Mouse (Mus musculus): Measurements from ENCODE around the gene Znrd1as. TPM values are rescaled to one million over a fixed set of nuclear protein-coding genes. Genes with fewer than 3 reads are reported as not detected.
A peak's percentile ranks its signal among the peaks of the same experiment; 100 is the strongest.

Gene Znrd1as
- polyA plus RNA-seq (2015; fragmentation: Nextera tagmentation; extraction: Ambion mirVana), result 5.5 and 5.9 TPM in 2 replicates

DNA sequence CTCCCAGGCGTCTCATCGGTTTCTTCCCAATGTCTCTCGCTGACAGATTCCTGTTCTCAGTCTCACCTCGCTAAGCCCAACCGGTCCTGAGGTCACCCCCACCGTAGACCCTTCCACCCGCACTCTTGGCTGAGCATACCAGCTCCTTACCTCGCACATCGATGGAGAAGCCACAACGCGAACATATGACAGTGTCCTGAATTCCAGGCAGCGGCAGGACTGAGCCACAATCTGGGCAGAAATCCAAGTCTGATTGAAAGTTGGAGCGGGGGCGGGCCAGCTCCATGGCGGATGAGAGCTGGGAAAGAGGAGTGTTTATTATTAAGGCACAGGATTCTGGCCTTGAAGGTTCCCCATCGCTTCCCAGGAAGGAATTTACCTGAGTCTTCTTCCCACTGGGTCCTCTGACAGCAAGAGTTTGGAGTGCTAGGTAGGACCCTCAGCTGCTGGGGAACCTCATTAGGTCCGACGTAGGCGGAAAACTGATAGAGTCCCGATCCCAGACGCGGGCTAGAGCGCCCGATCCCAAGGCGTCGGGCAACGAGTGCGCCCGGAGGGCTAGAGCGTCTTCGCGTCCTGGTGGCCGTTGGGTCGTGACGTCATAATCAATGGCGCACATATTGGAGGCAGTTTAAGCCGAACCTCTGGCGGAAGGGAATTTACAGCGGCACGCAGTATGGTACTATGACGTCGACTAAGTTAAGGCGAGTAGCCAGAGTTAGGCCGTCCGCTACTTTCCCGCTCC lies at the start of gene Znrd1as, which contains the start of gene Znrd1:
Gene Znrd1as (plus strand): TSS at position 594 of the 745 bp plus-strand sequence.
Gene Znrd1 (minus strand): TSS at position 561 of the 745 bp plus-strand sequence.
- Histone ChIP-seq H3K27me3 (no peaks in the 10 kb centered on the region), H3K27ac (peak within 1 kb of the TSS; percentile 86), H3K4me2 (peak within 1 kb of the TSS; percentile 72), H3K4me3 (peak within 1 kb of the TSS; percentile 67), H3K9ac (peak within 1 kb of the TSS; percentile 73), H3K36me3 (peaks cover 20% of the 10 kb centered on the region), H3K4me1 (peaks cover 14% of the 10 kb centered on the region), H3K9me3 (no peaks in the 10 kb centered on the region)
- under 1% methylated on average over 46 of the region's 46 CpGs for WGBS
- ATAC-seq (ENCODE audit: insufficient number of reproducible peaks, low FRiP score, low TSS enrichment, low read depth), result peak; percentile 95

DNA sequence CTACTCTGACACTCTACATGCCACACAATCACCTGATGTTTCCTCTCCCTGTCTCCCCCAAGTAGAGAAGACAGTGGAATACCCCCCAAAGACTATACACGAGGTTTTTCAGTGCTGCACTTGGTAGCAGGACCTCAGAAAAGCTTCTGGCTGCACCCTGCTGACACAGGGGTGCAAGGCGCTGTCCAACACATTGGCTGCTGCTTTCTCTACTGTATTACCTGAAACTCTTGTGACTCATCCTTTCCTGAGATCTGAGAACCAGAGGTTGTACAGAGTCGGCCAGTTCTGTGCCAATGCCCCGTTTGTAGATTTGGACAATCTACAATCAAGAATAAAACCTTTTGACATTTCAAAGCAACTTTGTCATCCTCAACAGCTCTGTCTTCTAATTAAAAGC lies 48.6 kb upstream of the Znrd1as start:
- Histone ChIP-seq H3K27ac (no peak overlapping the region), H3K9ac (no peak overlapping the region), H3K36me3 (no peaks in the 10 kb centered on the region), H3K27me3 (no peaks in the 10 kb centered on the region), H3K4me2 (no peak overlapping the region), H3K4me1 (no peaks in the 10 kb centered on the region), H3K4me3 (no peak overlapping the region), H3K9me3 (no peaks in the 10 kb centered on the region)
- 50% methylated on average over 4 of the region's 4 CpGs for WGBS
- no peak for ATAC-seq (ENCODE audit: insufficient number of reproducible peaks, low FRiP score, low TSS enrichment, low read depth)

DNA sequence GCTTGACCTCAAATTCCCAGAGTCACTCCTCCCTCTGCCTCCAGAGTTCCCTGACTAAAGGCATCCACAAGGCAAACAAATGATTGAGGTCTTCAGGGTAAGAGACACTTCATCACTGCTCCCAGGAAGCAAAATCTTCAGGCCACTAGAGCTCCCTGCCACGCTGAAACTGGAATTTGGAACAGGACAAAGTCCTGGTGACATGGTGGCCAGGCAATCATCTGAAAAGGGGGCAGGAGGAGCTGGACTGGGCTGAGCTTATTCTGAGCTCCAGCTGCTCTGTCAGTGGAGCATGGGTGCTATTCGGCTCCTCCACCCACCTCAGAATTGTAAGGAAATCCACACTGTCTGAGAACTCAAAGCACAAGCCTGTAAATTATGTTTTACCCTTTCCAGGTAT lies 46.4 kb upstream of the Znrd1as start:
- Histone ChIP-seq H3K4me3 (no peak overlapping the region), H3K9me3 (no peaks in the 10 kb centered on the region)
- no peak for ATAC-seq (ENCODE audit: insufficient number of reproducible peaks, low FRiP score, low TSS enrichment, low read depth)

DNA sequence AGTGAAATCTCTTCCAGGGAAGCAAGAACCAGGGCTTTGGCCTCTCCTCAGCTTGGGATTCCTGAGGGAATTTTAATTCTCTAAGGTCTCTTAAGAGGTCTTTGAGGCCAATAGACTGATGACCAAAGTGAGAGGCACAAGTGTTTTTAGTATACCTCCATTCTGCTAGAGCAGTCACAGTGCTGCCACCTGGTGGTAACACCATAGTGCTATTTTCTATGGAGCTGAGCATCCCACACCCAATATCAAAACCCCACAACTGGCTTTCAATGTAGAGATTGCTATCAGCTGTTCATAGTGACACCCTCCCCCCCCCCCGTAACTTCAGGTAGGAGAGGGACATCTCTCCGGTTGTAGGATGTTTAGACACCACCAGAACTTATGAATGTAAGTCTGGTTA lies 44.3 kb upstream of the Znrd1as start:
- H3K9ac ChIP-seq, result no peak overlapping the region
- H3K27ac ChIP-seq, result no peak overlapping the region
- no peaks in the 10 kb centered on the region for H3K4me1 ChIP-seq
- H3K36me3 ChIP-seq, result no peaks in the 10 kb centered on the region
- H3K4me3 ChIP-seq, result no peak overlapping the region
- no peaks in the 10 kb centered on the region for H3K27me3 ChIP-seq
- H3K9me3 ChIP-seq, result no peaks in the 10 kb centered on the region
- H3K4me2 ChIP-seq, result no peak overlapping the region
- 15% methylated on average over 2 of the region's 2 CpGs for WGBS
- no peak for ATAC-seq (ENCODE audit: insufficient number of reproducible peaks, low FRiP score, low TSS enrichment, low read depth)

More for the DNA sequence above, 46.4 kb upstream of the Znrd1as start:
- Histone ChIP-seq H3K27me3 (no peaks in the 10 kb centered on the region), H3K27ac (no peak overlapping the region), H3K4me2 (no peak overlapping the region), H3K9ac (no peak overlapping the region), H3K4me1 (no peaks in the 10 kb centered on the region), H3K36me3 (no peaks in the 10 kb centered on the region)
- WGBS, result 81% methylated on average over 2 of the region's 2 CpGs

DNA sequence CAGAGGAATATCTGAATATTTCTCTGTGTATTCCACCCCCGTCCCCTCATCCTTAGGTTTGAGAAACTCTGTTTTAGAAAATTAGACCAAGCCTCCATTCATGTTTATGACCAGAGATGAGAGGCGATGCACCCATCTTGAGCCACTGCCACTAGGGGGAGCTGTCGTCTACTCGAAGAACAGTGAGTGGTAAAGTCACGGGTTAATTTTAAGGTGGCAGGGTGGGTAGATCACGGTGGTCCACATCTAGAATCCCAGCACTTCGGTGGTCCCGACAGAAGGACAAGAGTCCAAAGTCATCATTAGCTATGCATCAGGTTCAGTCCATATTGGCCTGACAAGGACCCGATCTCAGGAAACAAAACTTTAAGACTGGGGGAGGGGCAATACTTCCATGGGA lies 43.3 kb upstream of the Znrd1as start:
- ATAC-seq (ENCODE audit: insufficient number of reproducible peaks, low FRiP score, low TSS enrichment, low read depth), result no peak
- Histone ChIP-seq H3K4me1 (no peaks in the 10 kb centered on the region), H3K36me3 (no peaks in the 10 kb centered on the region), H3K9ac (no peak overlapping the region), H3K27me3 (no peaks in the 10 kb centered on the region), H3K4me3 (no peak overlapping the region), H3K4me2 (no peak overlapping the region), H3K27ac (no peak overlapping the region), H3K9me3 (no peaks in the 10 kb centered on the region)
- 13% methylated on average over 9 of the region's 9 CpGs for WGBS

DNA sequence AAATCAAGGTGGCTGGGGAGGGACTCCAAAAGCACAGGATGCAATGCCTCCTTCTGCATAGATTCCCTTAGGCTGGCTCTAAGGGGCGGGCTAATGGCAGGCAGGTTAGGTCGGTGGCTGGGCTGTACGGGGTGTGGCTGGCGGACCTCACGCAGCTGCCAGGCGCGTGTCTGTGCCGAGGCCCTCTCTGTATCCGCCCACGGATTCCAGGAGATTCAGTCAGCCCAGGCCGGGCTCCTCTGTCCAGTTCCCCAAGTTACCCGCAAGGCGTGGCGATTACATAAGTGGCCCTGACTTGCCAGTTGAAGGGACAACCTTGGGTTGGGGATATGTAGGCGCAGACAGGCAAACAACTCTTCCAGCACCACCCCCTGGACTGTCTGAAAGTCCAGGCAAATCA lies 38.2 kb upstream of the Znrd1as start:
- no peak overlapping the region for H3K27ac ChIP-seq
- H3K4me1 ChIP-seq, result no peaks in the 10 kb centered on the region
- no peak overlapping the region for H3K9ac ChIP-seq
- no peaks in the 10 kb centered on the region for H3K36me3 ChIP-seq
- ATAC-seq (ENCODE audit: insufficient number of reproducible peaks, low FRiP score, low TSS enrichment, low read depth), result no peak
- WGBS, result 40% methylated on average over 15 of the region's 15 CpGs
- no peak overlapping the region for H3K4me2 ChIP-seq
- no peaks in the 10 kb centered on the region for H3K27me3 ChIP-seq
- H3K4me3 ChIP-seq, result no peak overlapping the region
- no peaks in the 10 kb centered on the region for H3K9me3 ChIP-seq

DNA sequence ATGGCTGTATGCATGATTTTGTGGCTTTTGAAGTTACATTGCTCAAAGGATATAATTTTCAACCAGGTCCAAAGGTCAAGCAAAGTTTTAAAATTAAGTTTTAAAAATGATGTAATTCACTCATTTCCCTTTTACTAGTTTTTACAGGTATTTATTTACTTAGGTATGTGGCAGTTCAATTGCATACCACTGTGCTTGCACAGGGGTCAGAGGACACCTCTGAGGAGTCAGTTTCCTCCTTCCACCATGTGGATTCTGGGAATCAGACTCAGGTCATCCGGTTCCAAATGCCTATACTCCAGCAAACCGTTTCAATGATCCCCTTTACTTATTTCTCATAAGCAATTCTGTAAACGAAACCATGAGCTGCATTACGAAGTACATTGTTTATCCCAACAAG lies 35.7 kb upstream of the Znrd1as start:
- Histone ChIP-seq H3K4me3 (no peak overlapping the region), H3K9ac (no peak overlapping the region), H3K27ac (no peak overlapping the region), H3K4me1 (no peaks in the 10 kb centered on the region), H3K36me3 (no peaks in the 10 kb centered on the region), H3K9me3 (no peaks in the 10 kb centered on the region), H3K27me3 (no peaks in the 10 kb centered on the region), H3K4me2 (no peak overlapping the region)
- 76% methylated on average over 4 of the region's 4 CpGs for WGBS
- ATAC-seq (ENCODE audit: insufficient number of reproducible peaks, low FRiP score, low TSS enrichment, low read depth), result no peak

DNA sequence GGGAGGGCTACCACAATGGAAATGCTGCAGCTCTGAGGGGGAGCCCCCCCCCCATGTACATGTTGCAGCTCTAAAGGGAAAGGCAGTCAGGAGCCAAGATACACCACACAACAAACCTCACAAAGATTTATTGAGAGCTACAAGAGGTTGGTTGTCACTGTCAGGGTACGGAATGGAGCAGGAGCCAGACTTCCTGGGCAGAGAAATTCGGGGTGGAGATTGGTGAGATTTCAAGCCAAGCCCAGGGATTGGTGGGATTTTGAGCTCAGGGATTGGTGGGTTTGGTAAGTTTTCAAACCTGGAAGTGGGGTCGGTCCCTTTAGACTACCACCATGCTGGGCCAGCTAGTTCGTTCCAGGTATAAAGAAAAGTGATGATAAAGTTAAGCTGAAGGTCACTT lies 34.9 kb upstream of the Znrd1as start:
- Histone ChIP-seq H3K27ac (no peak overlapping the region), H3K9ac (no peak overlapping the region), H3K4me1 (no peaks in the 10 kb centered on the region), H3K27me3 (no peaks in the 10 kb centered on the region), H3K4me2 (no peak overlapping the region), H3K36me3 (no peaks in the 10 kb centered on the region), H3K9me3 (no peaks in the 10 kb centered on the region), H3K4me3 (no peak overlapping the region)
- ATAC-seq (ENCODE audit: insufficient number of reproducible peaks, low FRiP score, low TSS enrichment, low read depth), result no peak
- 55% methylated on average over 4 of the region's 4 CpGs for WGBS

DNA sequence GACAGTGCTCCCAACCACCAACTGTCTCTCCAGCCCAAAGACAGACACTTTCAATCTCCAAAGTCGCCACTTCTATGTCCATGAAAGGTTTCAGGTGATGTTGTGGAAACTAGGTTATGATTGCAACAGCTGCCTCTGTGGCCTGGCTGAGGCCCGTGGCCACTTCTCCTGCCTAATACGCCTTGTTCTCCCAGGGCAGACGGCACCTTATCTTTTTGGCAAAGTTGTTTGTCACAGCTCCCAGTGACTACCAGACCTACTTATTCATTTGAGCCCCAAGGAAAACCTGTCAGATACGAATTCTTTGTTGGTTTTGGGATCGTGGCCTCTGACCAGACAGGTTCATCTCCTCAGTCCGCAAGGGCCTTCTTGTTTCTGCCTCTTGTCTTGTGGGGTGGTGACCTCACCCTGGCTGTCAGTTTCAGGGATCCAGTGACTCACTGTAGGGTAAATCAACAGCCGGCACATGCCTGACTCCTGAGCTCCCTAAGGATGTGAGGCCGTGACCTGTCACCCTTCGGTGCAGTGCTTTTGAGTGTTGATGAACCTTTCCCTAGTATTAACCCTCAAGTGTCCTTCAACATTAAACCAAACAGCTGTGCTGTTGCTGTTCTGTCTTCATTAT lies 30.8 kb upstream of the Znrd1as start:
- Histone ChIP-seq H3K4me1 (no peaks in the 10 kb centered on the region), H3K9me3 (no peaks in the 10 kb centered on the region), H3K4me3 (no peak overlapping the region), H3K36me3 (no peaks in the 10 kb centered on the region), H3K9ac (no peak overlapping the region), H3K4me2 (no peak overlapping the region), H3K27ac (no peak overlapping the region), H3K27me3 (no peaks in the 10 kb centered on the region)
- ATAC-seq (ENCODE audit: insufficient number of reproducible peaks, low FRiP score, low TSS enrichment, low read depth), result no peak
- WGBS, result 52% methylated on average over 10 of the region's 10 CpGs

DNA sequence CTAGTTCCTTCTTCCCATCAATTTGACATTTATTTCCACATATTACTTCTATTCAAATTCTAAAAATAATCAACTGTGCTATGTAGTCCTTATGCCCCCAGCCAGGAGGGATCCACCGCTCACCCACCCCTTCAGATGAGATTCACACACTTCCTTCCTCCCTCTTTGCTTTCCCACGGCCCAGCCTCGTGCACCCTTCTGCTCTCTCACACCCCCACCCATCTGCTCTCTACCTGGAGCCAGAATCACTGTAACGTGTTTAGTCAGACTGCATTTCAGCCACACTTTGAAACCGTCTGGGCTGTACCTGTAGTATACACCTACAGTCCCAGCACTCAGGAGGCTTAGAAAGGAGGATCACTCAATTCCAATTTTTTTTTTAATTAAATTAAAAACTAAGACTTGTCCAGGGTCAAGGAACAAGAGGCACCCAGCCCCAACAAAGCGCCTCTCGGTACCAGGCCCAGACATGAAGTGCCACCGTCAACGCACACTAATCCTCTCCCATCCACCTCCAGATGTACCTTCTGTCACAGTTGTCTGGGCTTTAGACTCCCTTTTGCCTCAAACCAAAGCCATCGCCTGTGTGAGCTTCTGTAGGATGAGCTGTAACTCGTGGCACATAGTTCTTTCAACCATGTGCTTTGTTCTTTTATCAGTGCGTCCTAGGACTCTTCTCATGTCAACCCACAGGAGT lies 29.0 kb upstream of the Znrd1as start:
- no peak overlapping the region for H3K9ac ChIP-seq
- no peaks in the 10 kb centered on the region for H3K4me1 ChIP-seq
- no peaks in the 10 kb centered on the region for H3K36me3 ChIP-seq
- H3K27me3 ChIP-seq, result no peaks in the 10 kb centered on the region
- no peak overlapping the region for H3K4me3 ChIP-seq
- ATAC-seq (ENCODE audit: insufficient number of reproducible peaks, low FRiP score, low TSS enrichment, low read depth), result no peak
- WGBS, result 69% methylated on average over 12 of the region's 12 CpGs
- no peak overlapping the region for H3K27ac ChIP-seq
- no peaks in the 10 kb centered on the region for H3K9me3 ChIP-seq
- no peak overlapping the region for H3K4me2 ChIP-seq

DNA sequence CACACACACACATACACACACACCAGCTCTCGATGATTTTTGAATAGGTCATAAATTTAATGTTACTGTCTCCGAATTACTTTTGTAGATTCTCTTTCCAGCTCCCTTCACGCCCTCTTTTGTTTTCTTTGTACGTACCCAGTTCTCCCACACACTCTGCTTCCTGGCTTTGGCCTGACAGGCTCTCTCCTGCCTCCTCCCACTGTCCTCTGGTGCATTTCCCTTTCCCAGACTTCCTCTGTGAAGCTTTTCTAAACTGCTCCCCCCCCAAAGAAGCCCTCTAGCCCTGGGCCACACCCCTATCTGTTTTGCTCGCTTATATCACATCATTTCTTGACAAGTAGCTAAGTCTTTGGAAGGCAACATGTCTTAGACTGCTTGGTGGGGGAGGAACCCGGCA lies 28.2 kb upstream of the Znrd1as start:
- Histone ChIP-seq H3K27ac (no peak overlapping the region), H3K4me1 (no peaks in the 10 kb centered on the region), H3K36me3 (no peaks in the 10 kb centered on the region), H3K27me3 (no peaks in the 10 kb centered on the region), H3K9ac (no peak overlapping the region), H3K9me3 (no peaks in the 10 kb centered on the region), H3K4me2 (no peak overlapping the region), H3K4me3 (no peak overlapping the region)
- no peak for ATAC-seq (ENCODE audit: insufficient number of reproducible peaks, low FRiP score, low TSS enrichment, low read depth)
- 67% methylated on average over 6 of the region's 6 CpGs for WGBS

DNA sequence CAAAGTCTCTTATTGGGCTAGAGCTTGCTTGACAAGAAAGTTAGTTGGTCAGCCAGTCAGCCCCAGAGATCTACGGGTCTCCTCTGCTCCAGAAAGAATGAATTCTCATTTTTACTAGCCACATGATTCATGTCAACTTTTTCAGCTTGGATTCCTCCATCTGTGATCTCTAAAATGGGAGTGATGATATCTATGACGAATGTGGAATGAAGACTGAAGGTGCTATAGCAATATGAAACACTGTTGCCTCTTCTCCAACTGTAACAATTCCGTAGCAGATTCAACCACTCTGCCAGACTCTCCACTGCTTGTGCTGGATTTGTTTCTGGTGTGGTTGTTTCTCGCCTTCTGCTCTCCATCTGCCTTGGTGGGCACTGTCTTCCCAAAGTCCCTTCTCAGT lies 27.3 kb upstream of the Znrd1as start:
- Histone ChIP-seq H3K27me3 (no peaks in the 10 kb centered on the region), H3K4me2 (no peak overlapping the region), H3K4me1 (no peaks in the 10 kb centered on the region), H3K27ac (no peak overlapping the region), H3K9ac (no peak overlapping the region), H3K4me3 (no peak overlapping the region), H3K36me3 (no peaks in the 10 kb centered on the region), H3K9me3 (no peaks in the 10 kb centered on the region)
- ATAC-seq (ENCODE audit: insufficient number of reproducible peaks, low FRiP score, low TSS enrichment, low read depth), result no peak
- 81% methylated on average over 4 of the region's 4 CpGs for WGBS
